Mouse (Mus musculus) thymus, postnatal 14 days (tissue): ENCODE data around the gene Gm10330.
"Not testable (repeated sequence)": the region's sequence is repeated elsewhere in the genome, so short reads cannot be mapped to it uniquely, and the experiment has no call there.

Experiments
- DNase-seq: peaks from one replicate; pipeline ENCODE4 v3.0.0; 2021

The Gm10330 gene

GRCm38 (mm10) chr12:23780165-23780564 is at the start of gene Gm10330:
TSS of gene Gm10330 (minus strand) at chr12:23780265.
- not testable (repeated sequence) for DNase-seq

- not testable (repeated sequence) for DNase-seq
Observed at GRCm38 (mm10) chr12:23800776-23801175, 20.7 kb upstream of the Gm10330 start.

- DNase-seq = peak; percentile 12
Observed at GRCm38 (mm10) chr12:23800366-23800765, 20.3 kb upstream of the Gm10330 start.
